Mouse (Mus musculus) embryonic facial prominence, embryonic 10.5 days (tissue): Measurements from ENCODE around the gene Gm4737. TPM values are rescaled to one million over a fixed set of nuclear protein-coding genes. Genes with fewer than 3 reads are reported as not detected.
"Not testable (repeated sequence)": the region's sequence is repeated elsewhere in the genome, so short reads cannot be mapped to it uniquely, and the experiment has no call there.

ENCODE experiments used
- DNase-seq: peaks from one replicate; pipeline ENCODE4 v3.0.0-alpha.2; 2017; ENCODE audit warnings: low spot score
- H3K27ac ChIP-seq: fragments of 300-500 bp; sonication (generic); replicated peaks from 2 replicates; pipeline ENCODE4 v1.5.1; 2016; ENCODE audit warnings: mild to moderate bottlenecking
- H3K27me3 ChIP-seq: fragments of 300-500 bp; sonication (generic); replicated peaks from 2 replicates; pipeline ENCODE4 v1.6.1; 2016; ENCODE audit warnings: low read depth, mild to moderate bottlenecking; ENCODE audit not compliant: poor library complexity, severe bottlenecking
- H3K36me3 ChIP-seq: fragments of 300-500 bp; sonication (generic); replicated peaks from 2 replicates; pipeline ENCODE4 v1.6.1; 2016; ENCODE audit warnings: mild to moderate bottlenecking, moderate library complexity
- H3K4me1 ChIP-seq: fragments of 300-500 bp; sonication (generic); 2 replicates; pipeline ENCODE4 v1.6.1; 2016
- H3K4me3 ChIP-seq: fragments of 300-500 bp; sonication (generic); 2 replicates; pipeline ENCODE4 v1.5.1; 2016; ENCODE audit warnings: mild to moderate bottlenecking, moderate library complexity
- H3K9me3 ChIP-seq: fragments of 300-500 bp; sonication (generic); 2 replicates; pipeline ENCODE4 v1.6.1; 2016; ENCODE audit warnings: mild to moderate bottlenecking
- WGBS: fragments of 180-500 bp; shearing (Covaris S2); methylation state at CpG from one replicate; pipeline ENCODE4 v1.1.7; 2016; 5-methylcytosine and 5-hydroxymethylcytosine counted together
- polyA plus RNA-seq: library from polyadenylated mRNA; unstranded; fragments of >200 nt; fragmentation: Nextera tagmentation; extraction: Ambion mirVana; gene quantifications from 2 replicates; pipeline ENCODE4 v1.2.1, GENCODE M21; 2016

Gm4737 gene
- polyA plus RNA-seq, result 2.7 and 2.8 TPM in 2 replicates

GRCm38 (mm10) chr16:46154832-46155231 lies at the start of gene Gm4737:
Gene Gm4737, minus strand, starts transcription at chr16:46155077.
- H3K27ac ChIP-seq, H3K4me3 ChIP-seq, DNase-seq, H3K27me3 ChIP-seq, H3K4me1 ChIP-seq, H3K36me3 ChIP-seq, H3K9me3 ChIP-seq: not testable (repeated sequence)
- 97% methylated on average over 13 of the region's 16 CpGs for WGBS

- Histone ChIP-seq H3K4me3 (no peak overlapping the region), H3K27ac (no peak overlapping the region), H3K9me3 (no peaks in the 10 kb centered on the region), H3K36me3 (no peaks in the 10 kb centered on the region), H3K4me1 (no peaks in the 10 kb centered on the region), H3K27me3 (no peaks in the 10 kb centered on the region)
- 93% methylated on average over 5 of the region's 5 CpGs for WGBS
- no peak for DNase-seq
These were observed 40.9 kb upstream of the Gm4737 start for GRCm38 (mm10) chr16:46195792-46196191.

GRCm38 (mm10) chr16:46183096-46183495 lies 28.2 kb upstream of the Gm4737 start:
- Histone ChIP-seq H3K27me3 (no peaks in the 10 kb centered on the region), H3K36me3 (no peaks in the 10 kb centered on the region), H3K4me3 (no peak overlapping the region), H3K27ac (no peak overlapping the region), H3K4me1 (0 out of 2 replicates have a peak, but pooled peaks cover under 1% of the 10 kb centered on the region), H3K9me3 (no peaks in the 10 kb centered on the region)
- WGBS, result 85% methylated on average over 5 of the region's 5 CpGs
- no peak for DNase-seq

- Histone ChIP-seq H3K9me3 (no peaks in the 10 kb centered on the region), H3K27me3 (no peaks in the 10 kb centered on the region), H3K27ac (no peak overlapping the region), H3K4me3 (no peak overlapping the region), H3K4me1 (0 out of 2 replicates have a peak, but pooled peaks cover 2% of the 10 kb centered on the region), H3K36me3 (no peaks in the 10 kb centered on the region)
- WGBS, result 58% methylated on average over 4 of the region's 4 CpGs
- no peak for DNase-seq
These were observed 23.4 kb upstream of the Gm4737 start for GRCm38 (mm10) chr16:46178121-46178801.

GRCm38 (mm10) chr16:46173039-46173438 lies 18.2 kb upstream of the Gm4737 start:
- H3K27me3 ChIP-seq, result no peaks in the 10 kb centered on the region
- no peaks in the 10 kb centered on the region; the same call in 1 of the 2 replicates for H3K9me3 ChIP-seq
- H3K36me3 ChIP-seq, result no peaks in the 10 kb centered on the region
- 0 out of 2 replicates have a peak, but pooled peaks cover 1% of the 10 kb centered on the region for H3K4me1 ChIP-seq
- no peak overlapping the region for H3K27ac ChIP-seq
- no peak for DNase-seq
- H3K4me3 ChIP-seq, result no peak overlapping the region

GRCm38 (mm10) chr16:46166971-46167370 lies 12.1 kb upstream of the Gm4737 start:
- Histone ChIP-seq H3K27me3 (no peaks in the 10 kb centered on the region), H3K9me3 (no peaks in the 10 kb centered on the region; the same call in 1 of the 2 replicates), H3K4me1 (no peaks in the 10 kb centered on the region), H3K27ac (no peak overlapping the region), H3K4me3 (no peak overlapping the region), H3K36me3 (no peaks in the 10 kb centered on the region)
- no peak for DNase-seq
- 83% methylated on average over 3 of the region's 3 CpGs for WGBS

- Histone ChIP-seq H3K36me3 (no peaks in the 10 kb centered on the region), H3K27ac (no peak overlapping the region), H3K4me3 (no peak overlapping the region), H3K9me3 (no peaks in the 10 kb centered on the region), H3K27me3 (no peaks in the 10 kb centered on the region), H3K4me1 (no peaks in the 10 kb centered on the region)
- WGBS, result 92% methylated on average over 4 of the region's 4 CpGs
- no peak for DNase-seq
These were observed 10.4 kb upstream of the Gm4737 start for GRCm38 (mm10) chr16:46165305-46165704.

GRCm38 (mm10) chr16:46151141-46151540 lies 3.7 kb downstream of the Gm4737 start:
- Histone ChIP-seq H3K27me3 (no peaks in the 10 kb centered on the region), H3K27ac (no peak overlapping the region), H3K4me3 (no peak overlapping the region), H3K4me1 (no peaks in the 10 kb centered on the region), H3K9me3 (no peaks in the 10 kb centered on the region), H3K36me3 (no peaks in the 10 kb centered on the region)
- DNase-seq, result no peak

GRCm38 (mm10) chr16:46148661-46149341 lies 6.1 kb downstream of the Gm4737 start:
- H3K36me3 ChIP-seq, result no peaks in the 10 kb centered on the region
- no peaks in the 10 kb centered on the region for H3K9me3 ChIP-seq
- no peak overlapping the region for H3K4me3 ChIP-seq
- DNase-seq, result no peak
- H3K27ac ChIP-seq, result no peak overlapping the region
- 73% methylated on average over 3 of the region's 3 CpGs for WGBS
- H3K27me3 ChIP-seq, result no peaks in the 10 kb centered on the region
- no peaks in the 10 kb centered on the region for H3K4me1 ChIP-seq

- no peaks in the 10 kb centered on the region for H3K4me1 ChIP-seq
- 78% methylated on average over 3 of the region's 3 CpGs for WGBS
- DNase-seq, result no peak
- no peaks in the 10 kb centered on the region for H3K36me3 ChIP-seq
- no peak overlapping the region for H3K27ac ChIP-seq
- no peaks in the 10 kb centered on the region for H3K27me3 ChIP-seq
- no peaks in the 10 kb centered on the region for H3K9me3 ChIP-seq
- H3K4me3 ChIP-seq, result no peak overlapping the region
These were observed 7.9 kb downstream of the Gm4737 start for GRCm38 (mm10) chr16:46146962-46147361.

GRCm38 (mm10) chr16:46122238-46122637 lies 32.6 kb downstream of the Gm4737 start:
- Histone ChIP-seq H3K9me3 (no peaks in the 10 kb centered on the region), H3K27me3 (no peaks in the 10 kb centered on the region), H3K27ac (no peak overlapping the region), H3K36me3 (no peaks in the 10 kb centered on the region), H3K4me1 (no peaks in the 10 kb centered on the region), H3K4me3 (no peak overlapping the region)
- no peak for DNase-seq

- H3K27me3 ChIP-seq, result no peaks in the 10 kb centered on the region
- no peak overlapping the region for H3K27ac ChIP-seq
- no peaks in the 10 kb centered on the region for H3K4me1 ChIP-seq
- DNase-seq, result peak; percentile 16
- no peak overlapping the region for H3K4me3 ChIP-seq
- WGBS, result 62% methylated on average over 2 of the region's 2 CpGs
- H3K9me3 ChIP-seq, result no peaks in the 10 kb centered on the region
- H3K36me3 ChIP-seq, result no peaks in the 10 kb centered on the region
These were observed 33.5 kb downstream of the Gm4737 start for GRCm38 (mm10) chr16:46121420-46121819.

- no peaks in the 10 kb centered on the region for H3K36me3 ChIP-seq
- H3K27me3 ChIP-seq, result no peaks in the 10 kb centered on the region
- no peaks in the 10 kb centered on the region for H3K4me1 ChIP-seq
- no peak overlapping the region for H3K4me3 ChIP-seq
- no peaks in the 10 kb centered on the region for H3K9me3 ChIP-seq
- WGBS, result 74% methylated on average over 3 of the region's 3 CpGs
- no peak for DNase-seq
- no peak overlapping the region for H3K27ac ChIP-seq
These were observed 34.3 kb downstream of the Gm4737 start for GRCm38 (mm10) chr16:46120607-46121006.
